Mouse (Mus musculus): Measurements from ENCODE around the gene Myl6b. TPM values are rescaled to one million over a fixed set of nuclear protein-coding genes. Genes with fewer than 3 reads are reported as not detected.

Gene Myl6b
- 2.0 TPM for polyA plus RNA-seq (2017; shearing (Covaris generic))

GRCm38 (mm10) chr10:128498590-128498989 is at the start of gene Myl6b:
Myl6b (minus strand) TSS chr10:128498685.

DNA sequence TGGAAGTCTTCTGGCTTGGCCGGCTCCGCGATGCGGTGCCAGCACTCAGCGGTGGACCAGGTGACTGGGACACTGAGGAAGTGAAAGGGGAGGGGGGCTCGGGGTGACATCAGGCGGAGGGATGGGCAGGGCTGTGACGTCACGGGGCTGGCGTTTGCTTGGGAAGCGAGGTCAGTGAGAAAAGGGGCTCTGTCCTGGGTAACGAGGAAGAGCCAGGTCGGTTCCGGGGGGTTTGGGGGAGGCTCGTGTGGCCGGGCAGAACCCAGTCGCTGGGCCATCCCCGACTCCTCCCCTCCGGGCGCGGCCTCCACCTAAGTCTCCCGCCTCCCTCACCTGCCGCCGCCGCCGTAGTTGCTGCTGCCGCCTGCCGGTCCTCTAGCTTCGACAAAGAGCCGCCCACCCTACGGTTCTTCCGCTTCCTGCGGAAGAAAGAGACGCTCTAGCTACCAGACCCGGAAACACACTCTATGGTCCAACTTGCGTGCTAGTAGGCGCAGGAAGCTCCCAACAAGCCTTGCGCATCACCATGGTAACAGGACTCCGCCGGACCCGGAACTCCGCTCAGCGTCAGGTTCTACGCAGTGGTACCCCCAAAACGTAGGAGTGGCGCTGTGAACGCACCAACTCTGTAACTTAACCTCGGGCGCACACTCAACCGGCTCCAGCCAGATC is 49.0 kb upstream of the Myl6b start, which contains the start of gene Zc3h10:
Gene Zc3h10 (minus strand): TSS at position 414 of the 672 bp plus-strand sequence.

GRCm38 (mm10) chr10:128525671-128526308 is 27.3 kb upstream of the Myl6b start, which contains the start of gene Esyt1:
Esyt1 (minus strand) TSS chr10:128525871.

GRCm38 (mm10) chr10:128493695-128494666 is 4.5 kb downstream of the Myl6b start, which contains the start of gene Myl6:
Myl6 (minus strand) TSS chr10:128494145.

GRCm38 (mm10) chr10:128458719-128459408 is 39.6 kb downstream of the Myl6b start, which contains the start of gene Smarcc2:
Smarcc2 (plus strand) TSS chr10:128459248.

Other genes with a start within 250 kb of the Myl6b start
- not detected for gene Apon, start 244.6 kb downstream of the Myl6b start, polyA plus RNA-seq (2017; shearing (Covaris generic))
- gene Apof, start 230.0 kb downstream of the Myl6b start, polyA plus RNA-seq (2017; shearing (Covaris generic)), result not detected
- gene Stat2, start 228.1 kb downstream of the Myl6b start, polyA plus RNA-seq (2017; shearing (Covaris generic)), result 34.0 TPM
- not detected for gene Il23a, start 199.9 kb downstream of the Myl6b start, polyA plus RNA-seq (2017; shearing (Covaris generic))
- gene Pan2, start 195.3 kb downstream of the Myl6b start, polyA plus RNA-seq (2017; shearing (Covaris generic)), result 38.5 TPM
- 20.3 TPM for gene Cnpy2, start 176.2 kb downstream of the Myl6b start, polyA plus RNA-seq (2017; shearing (Covaris generic))
- 107 TPM for gene Cs, start 161.0 kb downstream of the Myl6b start, polyA plus RNA-seq (2017; shearing (Covaris generic))
- 24.7 TPM for gene Coq10a, start 129.7 kb downstream of the Myl6b start, polyA plus RNA-seq (2017; shearing (Covaris generic))
- 6.6 TPM for gene Ankrd52, start 121.6 kb downstream of the Myl6b start, polyA plus RNA-seq (2017; shearing (Covaris generic))
- gene Slc39a5, start 97.5 kb downstream of the Myl6b start, polyA plus RNA-seq (2017; shearing (Covaris generic)), result not detected
- gene Nabp2, start 87.2 kb downstream of the Myl6b start, polyA plus RNA-seq (2017; shearing (Covaris generic)), result 47.4 TPM
- 24.5 TPM for gene Rnf41, start 87.0 kb downstream of the Myl6b start, polyA plus RNA-seq (2017; shearing (Covaris generic))
- gene Smarcc2, start 39.4 kb downstream of the Myl6b start, polyA plus RNA-seq (2017; shearing (Covaris generic)), result 86.8 TPM
- gene Myl6, start 4.5 kb downstream of the Myl6b start, polyA plus RNA-seq (2017; shearing (Covaris generic)), result 1,164 TPM
- 244 TPM for gene Esyt1, start 27.2 kb upstream of the Myl6b start, polyA plus RNA-seq (2017; shearing (Covaris generic))
- gene Zc3h10, start 49.1 kb upstream of the Myl6b start, polyA plus RNA-seq (2017; shearing (Covaris generic)), result 32.2 TPM
- gene Rpl41, start 50.6 kb upstream of the Myl6b start, polyA plus RNA-seq (2017; shearing (Covaris generic)), result 2,530 TPM
- 20.1 TPM for gene Pa2g4, start 67.3 kb upstream of the Myl6b start, polyA plus RNA-seq (2017; shearing (Covaris generic))
- 2.1 TPM for gene Erbb3, start 91.0 kb upstream of the Myl6b start, polyA plus RNA-seq (2017; shearing (Covaris generic))
- gene Rps26, start 128.1 kb upstream of the Myl6b start, polyA plus RNA-seq (2017; shearing (Covaris generic)), result 545 TPM
- gene Ikzf4, start 147.3 kb upstream of the Myl6b start, polyA plus RNA-seq (2017; shearing (Covaris generic)), result 0.77 TPM
- 4.1 TPM for gene Suox, start 175.4 kb upstream of the Myl6b start, polyA plus RNA-seq (2017; shearing (Covaris generic))
- gene Rab5b, start 197.6 kb upstream of the Myl6b start, polyA plus RNA-seq (2017; shearing (Covaris generic)), result 25.1 TPM
- 2.5 TPM for gene Pmel, start 205.5 kb upstream of the Myl6b start, polyA plus RNA-seq (2017; shearing (Covaris generic))
- 14.1 TPM for gene Cdk2, start 206.3 kb upstream of the Myl6b start, polyA plus RNA-seq (2017; shearing (Covaris generic))
- 635 TPM for gene Dgka, start 246.2 kb upstream of the Myl6b start, polyA plus RNA-seq (2017; shearing (Covaris generic))
- 23.9 TPM for gene Pym1, start 249.2 kb upstream of the Myl6b start, polyA plus RNA-seq (2017; shearing (Covaris generic))

All from effector memory CD4-positive, alpha-beta T cell, adult 5 months (primary cell).